Mouse (Mus musculus): Measurements from ENCODE around the gene Plcl2.

DNA sequence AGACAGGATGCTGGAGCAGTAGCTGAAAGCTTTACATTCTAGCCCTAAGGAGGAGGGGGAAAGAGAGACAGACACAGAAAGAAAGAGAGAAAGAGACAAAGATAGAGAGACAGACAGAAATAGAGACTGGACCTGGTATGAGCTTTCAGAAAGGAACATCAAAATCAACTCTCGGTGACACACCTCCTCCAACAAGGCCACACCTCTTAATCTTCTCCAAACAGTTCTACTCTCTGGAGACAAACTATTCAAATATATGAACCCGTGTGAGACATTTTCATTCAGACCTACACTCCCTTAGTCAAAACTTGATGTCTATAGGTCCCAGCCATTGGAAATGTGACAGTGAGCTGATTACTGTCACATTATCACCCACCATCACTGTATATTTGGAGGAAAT lies 41.8 kb upstream of the Plcl2 start:
- TF ChIP-seq CTCF (IDR thresholded peaks at IDR 0.05) (no peak), EP300 (IDR thresholded peaks at IDR 0.05) (no peak)
